Mouse (Mus musculus): Measurements from ENCODE around the gene Grb7. TPM values are rescaled to one million over a fixed set of nuclear protein-coding genes. Genes with fewer than 3 reads are reported as not detected.

Gene Grb7
- polyA plus RNA-seq, 1 experiment from 2014 or later, result 0.50 TPM

GRCm38 (mm10) chr11:98412273-98412796 is 33.9 kb upstream of the Grb7 start, which contains the start of gene Erbb2:
Erbb2 (plus strand) TSS chr11:98412470.
- under 1% methylated on average over 39 of the region's 49 CpGs for WGBS
- Histone ChIP-seq H3K36me3 (ENCODE audit: control insufficient read depth, insufficient read depth, low read length) (peaks cover 10% of the 10 kb centered on the region; the same call in 1 of the 2 replicates), H3K9ac (ENCODE audit: low read length) (peak within 1 kb of the TSS; percentile 94), H3K27ac (replicated peaks in 1 of 2; ENCODE audit: control insufficient read depth in 1 of 2, insufficient read depth in 1 of 2, low read depth in 2 of 2, low read length in 2 of 2) (peak within 1 kb of the TSS; percentile 89 to 94), H3K4me1 (ENCODE audit: control insufficient read depth in 2 of 2, insufficient read depth in 2 of 2, low read length in 2 of 2) (peaks cover 37 to 58% of the 10 kb centered on the region in 2 experiments), H3K4me2 (ENCODE audit: low read length) (peak within 1 kb of the TSS; percentile 78), H3K4me3 (ENCODE audit: control insufficient read depth in 1 of 2, insufficient read depth in 1 of 2, low read depth in 1 of 2, low read length in 2 of 2) (peak within 1 kb of the TSS; percentile 78 to 94), H3K9me3 (ENCODE audit: control insufficient read depth, low read length) (no peaks in the 10 kb centered on the region), H3K27me3 (ENCODE audit: control insufficient read depth, insufficient read depth, low read length) (no peaks in the 10 kb centered on the region)
- peak; percentile 82 for ATAC-seq (ENCODE audit: insufficient number of reproducible peaks, insufficient read depth, low FRiP score, low read depth)

GRCm38 (mm10) chr11:98412797-98413301 is 33.3 kb upstream of the Grb7 start:
- ATAC-seq (ENCODE audit: insufficient number of reproducible peaks, insufficient read depth, low FRiP score, low read depth), result peak; percentile 23; the same call in 1 of the 2 replicates

GRCm38 (mm10) chr11:98413731-98414130 is 32.5 kb upstream of the Grb7 start:
- no peaks in the 10 kb centered on the region for H3K27me3 ChIP-seq (ENCODE audit: control insufficient read depth, insufficient read depth, low read length)
- H3K36me3 ChIP-seq (ENCODE audit: control insufficient read depth, insufficient read depth, low read length), result peaks cover 17% of the 10 kb centered on the region; the same call in 1 of the 2 replicates
- peak overlapping the region; percentile 11 to 94 for H3K27ac ChIP-seq (replicated peaks in 1 of 2; ENCODE audit: control insufficient read depth in 1 of 2, insufficient read depth in 1 of 2, low read depth in 2 of 2, low read length in 2 of 2)
- H3K9ac ChIP-seq (ENCODE audit: low read length), result peak overlapping the region; percentile 94
- 21% methylated on average over 7 of the region's 7 CpGs for WGBS
- H3K4me2 ChIP-seq (ENCODE audit: low read length), result peak overlapping the region; percentile 78
- ATAC-seq (ENCODE audit: insufficient number of reproducible peaks, insufficient read depth, low FRiP score, low read depth), result no peak
- H3K9me3 ChIP-seq (ENCODE audit: control insufficient read depth, low read length), result no peaks in the 10 kb centered on the region
- peak overlapping the region; percentile 78 to 94 for H3K4me3 ChIP-seq (ENCODE audit: control insufficient read depth in 1 of 2, insufficient read depth in 1 of 2, low read depth in 1 of 2, low read length in 2 of 2)
- H3K4me1 ChIP-seq (ENCODE audit: control insufficient read depth in 2 of 2, insufficient read depth in 2 of 2, low read length in 2 of 2), result peaks cover 37 to 68% of the 10 kb centered on the region in 2 experiments

More at GRCm38 (mm10) chr11:98412797-98413301, 33.3 kb upstream of the Grb7 start:
- Histone ChIP-seq H3K27me3 (ENCODE audit: control insufficient read depth, insufficient read depth, low read length) (no peaks in the 10 kb centered on the region), H3K9ac (ENCODE audit: low read length) (peak overlapping the region; percentile 94), H3K4me1 (ENCODE audit: control insufficient read depth in 2 of 2, insufficient read depth in 2 of 2, low read length in 2 of 2) (peaks cover 37 to 60% of the 10 kb centered on the region in 2 experiments), H3K4me3 (ENCODE audit: control insufficient read depth in 1 of 2, insufficient read depth in 1 of 2, low read depth in 1 of 2, low read length in 2 of 2) (peak overlapping the region; percentile 78 to 94), H3K27ac (replicated peaks in 1 of 2; ENCODE audit: control insufficient read depth in 1 of 2, insufficient read depth in 1 of 2, low read depth in 2 of 2, low read length in 2 of 2) (peak overlapping the region; percentile 89 to 94), H3K36me3 (ENCODE audit: control insufficient read depth, insufficient read depth, low read length) (peaks cover 10% of the 10 kb centered on the region; the same call in 1 of the 2 replicates), H3K4me2 (ENCODE audit: low read length) (peak overlapping the region; percentile 78), H3K9me3 (ENCODE audit: control insufficient read depth, low read length) (no peaks in the 10 kb centered on the region)
- under 1% methylated on average over 40 of the region's 40 CpGs for WGBS

DNA sequence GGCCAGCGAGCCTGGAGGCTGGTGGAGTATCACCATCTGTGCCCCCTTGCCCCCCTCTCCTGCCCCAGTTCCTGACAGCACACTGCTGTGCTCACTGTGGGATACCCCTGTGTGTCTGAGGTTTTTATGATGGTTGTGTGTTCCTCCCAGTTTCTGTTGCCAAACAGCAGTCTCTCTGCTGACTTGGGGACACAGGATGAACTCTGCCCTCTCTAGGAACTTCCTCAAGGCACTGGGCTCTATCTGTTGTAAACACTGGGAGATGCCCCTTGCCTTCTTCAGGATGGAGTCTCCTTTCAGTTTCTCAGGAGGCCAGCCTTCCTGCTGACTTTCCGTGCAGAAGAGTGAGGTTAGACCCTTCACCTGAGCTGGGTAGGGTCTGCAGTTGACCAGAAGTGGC is 32.0 kb upstream of the Grb7 start:
- Histone ChIP-seq H3K9me3 (ENCODE audit: control insufficient read depth, low read length) (no peaks in the 10 kb centered on the region), H3K27ac (replicated peaks in 1 of 2; ENCODE audit: control insufficient read depth in 1 of 2, insufficient read depth in 1 of 2, low read depth in 2 of 2, low read length in 2 of 2) (no peak overlapping the region), H3K9ac (ENCODE audit: low read length) (peak overlapping the region; percentile 94), H3K27me3 (ENCODE audit: control insufficient read depth, insufficient read depth, low read length) (no peaks in the 10 kb centered on the region), H3K4me3 (ENCODE audit: control insufficient read depth in 1 of 2, insufficient read depth in 1 of 2, low read depth in 1 of 2, low read length in 2 of 2) (peak overlapping the region; percentile 78 to 94), H3K4me1 (ENCODE audit: control insufficient read depth in 2 of 2, insufficient read depth in 2 of 2, low read length in 2 of 2) (peaks cover 32 to 69% of the 10 kb centered on the region in 2 experiments), H3K4me2 (ENCODE audit: low read length) (peak overlapping the region; percentile 78), H3K36me3 (ENCODE audit: control insufficient read depth, insufficient read depth, low read length) (peaks cover 21% of the 10 kb centered on the region; the same call in 1 of the 2 replicates)
- ATAC-seq (ENCODE audit: insufficient number of reproducible peaks, insufficient read depth, low FRiP score, low read depth), result no peak
- WGBS, result 31% methylated on average over 2 of the region's 2 CpGs

DNA sequence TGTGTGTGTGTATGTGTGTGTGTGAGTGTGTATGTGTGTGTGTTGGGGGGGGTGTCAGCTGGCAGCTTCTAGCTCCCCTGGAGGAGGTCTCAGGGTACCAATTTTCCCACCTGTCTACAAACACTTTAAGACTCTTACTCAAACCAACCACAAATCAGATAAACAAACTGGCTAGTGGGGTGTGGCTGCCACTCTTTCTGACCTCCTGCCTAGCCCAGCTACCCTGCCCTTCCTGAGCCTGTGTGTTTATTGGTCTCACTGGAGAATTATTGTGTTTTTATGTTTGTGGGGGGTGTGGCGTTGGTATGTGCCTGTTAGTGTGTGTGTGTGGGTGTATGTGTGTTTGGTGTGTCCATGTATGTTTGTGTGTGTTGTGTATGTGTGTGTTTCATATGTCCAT is 29.1 kb upstream of the Grb7 start:
- no peak overlapping the region for H3K4me3 ChIP-seq (ENCODE audit: control insufficient read depth in 1 of 2, insufficient read depth in 1 of 2, low read depth in 1 of 2, low read length in 2 of 2)
- H3K36me3 ChIP-seq (ENCODE audit: control insufficient read depth, insufficient read depth, low read length), result peaks cover 50% of the 10 kb centered on the region
- no peak overlapping the region for H3K9ac ChIP-seq (ENCODE audit: low read length)
- no peaks in the 10 kb centered on the region for H3K9me3 ChIP-seq (ENCODE audit: control insufficient read depth, low read length)
- H3K27ac ChIP-seq (replicated peaks in 1 of 2; ENCODE audit: control insufficient read depth in 1 of 2, insufficient read depth in 1 of 2, low read depth in 2 of 2, low read length in 2 of 2), result no peak overlapping the region
- no peaks in the 10 kb centered on the region for H3K27me3 ChIP-seq (ENCODE audit: control insufficient read depth, insufficient read depth, low read length)
- 91% methylated on average over 1 of the region's 1 CpGs for WGBS
- peaks cover 20 to 64% of the 10 kb centered on the region in 2 experiments for H3K4me1 ChIP-seq (ENCODE audit: control insufficient read depth in 2 of 2, insufficient read depth in 2 of 2, low read length in 2 of 2)
- H3K4me2 ChIP-seq (ENCODE audit: low read length), result no peak overlapping the region
- ATAC-seq (ENCODE audit: insufficient number of reproducible peaks, insufficient read depth, low FRiP score, low read depth), result no peak

- H3K9ac ChIP-seq (ENCODE audit: low read length), result 0 out of 2 replicates have a peak overlapping the region, but pooled peaks have one; percentile 17
Measured at GRCm38 (mm10) chr11:98418273-98418672, 27.9 kb upstream of the Grb7 start.

GRCm38 (mm10) chr11:98418939-98419547 is 27.2 kb upstream of the Grb7 start:
- Histone ChIP-seq H3K4me2 (ENCODE audit: low read length) (no peak overlapping the region), H3K27ac (replicated peaks in 1 of 2; ENCODE audit: control insufficient read depth in 1 of 2, insufficient read depth in 1 of 2, low read depth in 2 of 2, low read length in 2 of 2) (peak overlapping the region in 1 of 2 experiments; percentile 47; a peak in 1 of 4 replicates), H3K9me3 (ENCODE audit: control insufficient read depth, low read length) (no peaks in the 10 kb centered on the region), H3K9ac (ENCODE audit: low read length) (peak overlapping the region; percentile 10; the same call in 1 of the 2 replicates), H3K36me3 (ENCODE audit: control insufficient read depth, insufficient read depth, low read length) (peaks cover 70% of the 10 kb centered on the region), H3K27me3 (ENCODE audit: control insufficient read depth, insufficient read depth, low read length) (no peaks in the 10 kb centered on the region), H3K4me1 (ENCODE audit: control insufficient read depth in 2 of 2, insufficient read depth in 2 of 2, low read length in 2 of 2) (peaks cover 14 to 57% of the 10 kb centered on the region in 2 experiments), H3K4me3 (ENCODE audit: control insufficient read depth in 1 of 2, insufficient read depth in 1 of 2, low read depth in 1 of 2, low read length in 2 of 2) (no peak overlapping the region)
- no peak for ATAC-seq (ENCODE audit: insufficient number of reproducible peaks, insufficient read depth, low FRiP score, low read depth)
- 73% methylated on average over 10 of the region's 10 CpGs for WGBS

More at GRCm38 (mm10) chr11:98418273-98418672, 27.9 kb upstream of the Grb7 start:
- Histone ChIP-seq H3K9me3 (ENCODE audit: control insufficient read depth, low read length) (no peaks in the 10 kb centered on the region), H3K4me1 (ENCODE audit: control insufficient read depth in 2 of 2, insufficient read depth in 2 of 2, low read length in 2 of 2) (peaks cover 19 to 63% of the 10 kb centered on the region in 2 experiments), H3K27me3 (ENCODE audit: control insufficient read depth, insufficient read depth, low read length) (no peaks in the 10 kb centered on the region), H3K36me3 (ENCODE audit: control insufficient read depth, insufficient read depth, low read length) (peaks cover 62% of the 10 kb centered on the region), H3K4me2 (ENCODE audit: low read length) (no peak overlapping the region), H3K4me3 (ENCODE audit: control insufficient read depth in 1 of 2, insufficient read depth in 1 of 2, low read depth in 1 of 2, low read length in 2 of 2) (no peak overlapping the region), H3K27ac (replicated peaks in 1 of 2; ENCODE audit: control insufficient read depth in 1 of 2, insufficient read depth in 1 of 2, low read depth in 2 of 2, low read length in 2 of 2) (peak overlapping the region in 1 of 2 experiments; percentile 47; a peak in 1 of 4 replicates)
- WGBS, result 38% methylated on average over 5 of the region's 6 CpGs
- ATAC-seq (ENCODE audit: insufficient number of reproducible peaks, insufficient read depth, low FRiP score, low read depth), result no peak

Data from heart, embryonic 14.5 days (tissue).